Mouse (Mus musculus) CH12.LX (cell line): ENCODE measurements at regions not wholly inside any gene's neighbourhood (a gene's known extent, or its start where the extent isn't known, plus 50 kb on each side); places are given as distances from the start of the nearest gene placed in this dataset.

ENCODE experiments used
- DNase-seq: peaks from one replicate; pipeline ENCODE4 v3.0.0-alpha.2; 2013; ENCODE audit errors: extremely low read depth
- H3K27ac ChIP-seq: 2 replicates; pipeline ENCODE4 v1.5.1; 2012; ENCODE audit warnings: low read depth, mild to moderate bottlenecking, control low read depth, moderate library complexity; ENCODE audit not compliant: insufficient read depth
- H3K27me3 ChIP-seq: replicated peaks from 2 replicates; pipeline ENCODE3; 2012; ENCODE audit warnings: inconsistent platforms
- H3K36me3 ChIP-seq, 2 experiments: replicated peaks in 1 of 2; 2 replicates each; pipeline versions ENCODE3 to v1.6.1; 2012; ENCODE audit warnings: inconsistent platforms in 1 of 2, low read length in 1 of 2, mild to moderate bottlenecking in 1 of 2, mixed read lengths in 1 of 2, moderate library complexity in 1 of 2; ENCODE audit not compliant: control insufficient read depth in 1 of 2, insufficient read depth in 1 of 2
- H3K4me1 ChIP-seq, 2 experiments: 2 replicates each; pipeline ENCODE4 v1.6.1; 2012; ENCODE audit warnings: inconsistent platforms in 1 of 2, moderate library complexity in 1 of 2; ENCODE audit not compliant: insufficient read depth in 2 of 2, control insufficient read depth in 1 of 2
- H3K4me2 ChIP-seq: 2 replicates; pipeline ENCODE4 v1.6.1; 2012; ENCODE audit warnings: low read depth, mild to moderate bottlenecking, control low read depth; ENCODE audit not compliant: poor library complexity, insufficient read depth, severe bottlenecking
- H3K4me3 ChIP-seq, 3 experiments: fragments of 150-350 bp in 1 of 3; sonication (generic) in 1 of 3; replicated peaks in 1 of 3; 2 replicates each; pipeline versions ENCODE3 to v1.5.1; 2011 to 2012; ENCODE audit warnings: low read depth in 2 of 3, low read length in 2 of 3, mild to moderate bottlenecking in 2 of 3, moderate library complexity in 2 of 3, control low read depth in 1 of 3, improper control_type of control experiment in 1 of 3, inconsistent platforms in 1 of 3, mixed read lengths in 1 of 3; ENCODE audit not compliant: poor library complexity in 1 of 3
- H3K79me2 ChIP-seq: replicated peaks from 2 replicates; pipeline ENCODE4 v1.6.1; 2012; ENCODE audit warnings: mild to moderate bottlenecking, moderate library complexity; ENCODE audit not compliant: control insufficient read depth, poor library complexity, insufficient read depth, severe bottlenecking; ENCODE audit errors: extremely low read depth
- H3K9ac ChIP-seq: 2 replicates; pipeline ENCODE4 v1.6.1; 2012; ENCODE audit warnings: low read depth, mild to moderate bottlenecking, control low read depth, moderate library complexity; ENCODE audit not compliant: insufficient read depth
- H3K9me3 ChIP-seq: replicated peaks from 2 replicates; pipeline ENCODE3; 2012; ENCODE audit warnings: low read length, inconsistent platforms, mixed read lengths
- CHD1 ChIP-seq: IDR thresholded peaks from 2 replicates; pipeline ENCODE4 v1.6.1; 2012; ENCODE audit warnings: low read depth, low read length, improper control_type of control experiment, inconsistent platforms
- CHD2 ChIP-seq: IDR thresholded peaks from 2 replicates; pipeline ENCODE4 v1.6.1; 2011; ENCODE audit warnings: low read length, improper control_type of control experiment
- CTCF ChIP-seq, 2 experiments: IDR thresholded peaks in 1 of 2; conservative IDR thresholded peaks in 1 of 2; 2 replicates each; pipeline ENCODE4 v1.5.1; 2011 to 2012; ENCODE audit warnings: low read depth in 2 of 2, low read length in 2 of 2, improper control_type of control experiment in 1 of 2, inconsistent platforms in 1 of 2, mild to moderate bottlenecking in 1 of 2, moderate library complexity in 1 of 2
- E2F4 ChIP-seq: IDR thresholded peaks from 2 replicates; pipeline ENCODE4 v1.6.1; 2011; ENCODE audit warnings: low read depth, low read length, improper control_type of control experiment; ENCODE audit not compliant: insufficient replicate concordance
- EP300 ChIP-seq: IDR thresholded peaks from 2 replicates; pipeline ENCODE4 v1.6.1; 2011; ENCODE audit warnings: low read length, improper control_type of control experiment
- IRF4 ChIP-seq: IDR thresholded peaks from 2 replicates; pipeline ENCODE4 v1.6.1; 2014; ENCODE audit warnings: low read depth, mild to moderate bottlenecking, inconsistent platforms, low read length, improper control_type of control experiment
- JUN ChIP-seq: IDR thresholded peaks from 2 replicates; pipeline ENCODE4 v1.6.1; 2011; ENCODE audit warnings: low read depth, mild to moderate bottlenecking, low read length, improper control_type of control experiment, moderate library complexity; ENCODE audit not compliant: insufficient read depth
- KAT2A ChIP-seq: IDR thresholded peaks from 2 replicates; pipeline ENCODE4 v1.6.1; 2012; ENCODE audit warnings: low read length, improper control_type of control experiment, inconsistent platforms; ENCODE audit not compliant: insufficient replicate concordance
- MAX ChIP-seq: IDR thresholded peaks from 2 replicates; pipeline ENCODE4 v1.6.1; 2011; ENCODE audit warnings: low read length, improper control_type of control experiment
- MEF2A ChIP-seq: IDR thresholded peaks from 2 replicates; pipeline ENCODE4 v1.6.1; 2014; ENCODE audit warnings: low read depth, mild to moderate bottlenecking, inconsistent platforms, low read length, improper control_type of control experiment, borderline replicate concordance
- NRF1 ChIP-seq: IDR thresholded peaks from 2 replicates; pipeline ENCODE4 v1.6.1; 2014; ENCODE audit warnings: low read depth, mild to moderate bottlenecking, inconsistent platforms, low read length, improper control_type of control experiment, moderate library complexity
- TBP ChIP-seq: conservative IDR thresholded peaks from 2 replicates; pipeline ENCODE4 v1.6.1; 2011; ENCODE audit warnings: low read depth, low read length, improper control_type of control experiment
- USF1 ChIP-seq: IDR thresholded peaks from 2 replicates; pipeline ENCODE4 v1.6.1; 2014; ENCODE audit warnings: low read depth, mild to moderate bottlenecking, inconsistent platforms, low read length, improper control_type of control experiment
- USF2 ChIP-seq: conservative IDR thresholded peaks from 2 replicates; pipeline ENCODE4 v1.6.1; 2011; ENCODE audit warnings: low read depth, low read length, improper control_type of control experiment
- ZMIZ1 ChIP-seq: IDR thresholded peaks from 2 replicates; pipeline ENCODE4 v1.6.1; 2012; ENCODE audit warnings: low read depth, mild to moderate bottlenecking, inconsistent platforms, low read length, improper control_type of control experiment
- ZNF384 ChIP-seq: IDR thresholded peaks from 2 replicates; pipeline ENCODE4 v1.6.1; 2012; ENCODE audit warnings: low read depth, low read length, improper control_type of control experiment, inconsistent platforms
- dilution Hi-C: fragments of 300-500 bp; cut with MboI; formaldehyde crosslinking; loops from 2 replicates; pipeline ENCODE4 v1.14.3; 2020; ENCODE audit warnings: low sequenced_read_pairs; ENCODE audit not compliant: extremely low pct_unique_long_range_greater_than_20kb, extremely low pct_ligation_motif_present
- in situ Hi-C: fragments of 300-500 bp; cut with MboI; formaldehyde crosslinking; loops from 3 replicates; pipeline ENCODE4 v1.14.3; 2019; ENCODE audit warnings: low sequenced_read_pairs, low pct_ligation_motif_present, low pct_unique_long_range_greater_than_20kb, mixed read lengths

- H3K9ac ChIP-seq, result no peak overlapping the region
- TF ChIP-seq NRF1 (no peak), ZMIZ1 (no peak), KAT2A (no peak), CHD1 (no peak), USF2 (no peak), USF1 (no peak), TBP (no peak)
- H3K9me3 ChIP-seq, result peaks cover 35% of the 10 kb centered on the region
- in situ Hi-C loops (no loop called here), dilution Hi-C loops (no loop called here)
- no peak overlapping the region for H3K4me3 ChIP-seq
- DNase-seq, result no peak
- no peak overlapping the region for H3K27ac ChIP-seq
- no peak overlapping the region for H3K4me2 ChIP-seq
- H3K4me1 ChIP-seq, result no peaks in the 10 kb centered on the region
- H3K79me2 ChIP-seq, result no peaks in the 10 kb centered on the region
- no peaks in the 10 kb centered on the region for H3K27me3 ChIP-seq
- no peaks in the 10 kb centered on the region for H3K36me3 ChIP-seq
These were observed 499.7 kb upstream of the Tenm2 start for GRCm38 (mm10) chr11:37735501-37735900.

GRCm38 (mm10) chr11:37696981-37697380 lies 461.2 kb upstream of the Tenm2 start:
- Histone ChIP-seq H3K27me3 (no peaks in the 10 kb centered on the region), H3K27ac (no peak overlapping the region), H3K4me1 (no peaks in the 10 kb centered on the region), H3K4me2 (no peak overlapping the region), H3K79me2 (no peaks in the 10 kb centered on the region), H3K9me3 (peaks cover 34% of the 10 kb centered on the region), H3K4me3 (no peak overlapping the region), H3K9ac (no peak overlapping the region), H3K36me3 (no peaks in the 10 kb centered on the region)
- in situ Hi-C loops (no loop called here), dilution Hi-C loops (no loop called here)
- TF ChIP-seq JUN, result no peak
- no peak for TF ChIP-seq E2F4
- no peak for TF ChIP-seq CHD2
- TF ChIP-seq ZMIZ1, result no peak
- no peak for TF ChIP-seq ZNF384
- no peak for TF ChIP-seq MAX
- no peak for TF ChIP-seq CTCF (conservative IDR thresholded peaks at IDR 0.05 in 1 of 2, IDR thresholded peaks at IDR 0.05 in 1 of 2; ENCODE audit: low read depth in 2 of 2, low read length in 2 of 2)
- TF ChIP-seq IRF4, result no peak
- DNase-seq, result no peak

- dilution Hi-C loops (no loop called here), in situ Hi-C loops (no loop called here)
- peak; percentile 92 for TF ChIP-seq ZNF384
- peak; percentile 86 for TF ChIP-seq MEF2A
- TF ChIP-seq E2F4, result no peak
- TF ChIP-seq IRF4, result peak; percentile 26; the same call in 1 of the 2 replicates
- peak; percentile 55; the same call in 1 of the 2 replicates for TF ChIP-seq EP300
- Histone ChIP-seq H3K79me2 (no peaks in the 10 kb centered on the region), H3K27me3 (no peaks in the 10 kb centered on the region), H3K4me1 (no peaks in the 10 kb centered on the region), H3K9me3 (peaks cover 35% of the 10 kb centered on the region), H3K36me3 (no peaks in the 10 kb centered on the region), H3K4me3 (no peak overlapping the region), H3K4me2 (no peak overlapping the region; the same call in 1 of the 2 replicates), H3K27ac (0 out of 2 replicates have a peak overlapping the region, but pooled peaks have one; percentile 36), H3K9ac (no peak overlapping the region)
- no peak for DNase-seq
These were observed 442.9 kb upstream of the Tenm2 start for GRCm38 (mm10) chr11:37678484-37679193.
